Mouse (Mus musculus) mouse embryonic stem cell (cell line): ENCODE measurements around the gene Slc26a3.

Source experiments
- in situ Hi-C, 2 experiments: fragments of 300-500 bp; cut with MboI; formaldehyde crosslinking; loops; 1 replicate in 1 of 2; 3 replicates in 1 of 2; pipeline ENCODE4 v1.14.3; 2019 to 2020; ENCODE audit warnings: low sequenced_read_pairs in 2 of 2, low pct_unique_long_range_greater_than_20kb in 1 of 2, mixed read lengths in 1 of 2; ENCODE audit not compliant: unreplicated experiment in 1 of 2

Gene Slc26a3

DNA sequence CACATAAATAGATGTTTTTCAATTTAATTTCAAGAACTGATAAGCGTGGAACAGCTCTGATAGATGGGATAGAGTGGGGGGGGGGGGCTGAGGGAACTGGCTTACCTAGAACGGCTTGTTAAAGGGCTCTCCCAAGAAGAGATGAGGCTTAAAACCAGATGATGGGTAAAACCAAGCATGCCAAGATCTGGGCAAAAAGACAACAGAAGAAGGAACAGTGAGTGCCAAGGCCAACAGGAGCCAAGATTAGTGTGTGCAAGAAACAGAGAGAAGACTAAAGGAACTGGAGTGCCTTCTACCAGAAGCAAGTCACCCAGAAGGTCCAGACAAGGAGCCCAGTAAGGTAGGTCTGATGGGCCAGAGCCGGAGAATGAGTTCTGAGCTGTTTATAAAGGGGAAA, at the start of gene Slc26a3:
Slc26a3 (plus strand) TSS at position 301 of the 400 bp plus-strand sequence.
- in situ Hi-C loops = no loop called here

DNA sequence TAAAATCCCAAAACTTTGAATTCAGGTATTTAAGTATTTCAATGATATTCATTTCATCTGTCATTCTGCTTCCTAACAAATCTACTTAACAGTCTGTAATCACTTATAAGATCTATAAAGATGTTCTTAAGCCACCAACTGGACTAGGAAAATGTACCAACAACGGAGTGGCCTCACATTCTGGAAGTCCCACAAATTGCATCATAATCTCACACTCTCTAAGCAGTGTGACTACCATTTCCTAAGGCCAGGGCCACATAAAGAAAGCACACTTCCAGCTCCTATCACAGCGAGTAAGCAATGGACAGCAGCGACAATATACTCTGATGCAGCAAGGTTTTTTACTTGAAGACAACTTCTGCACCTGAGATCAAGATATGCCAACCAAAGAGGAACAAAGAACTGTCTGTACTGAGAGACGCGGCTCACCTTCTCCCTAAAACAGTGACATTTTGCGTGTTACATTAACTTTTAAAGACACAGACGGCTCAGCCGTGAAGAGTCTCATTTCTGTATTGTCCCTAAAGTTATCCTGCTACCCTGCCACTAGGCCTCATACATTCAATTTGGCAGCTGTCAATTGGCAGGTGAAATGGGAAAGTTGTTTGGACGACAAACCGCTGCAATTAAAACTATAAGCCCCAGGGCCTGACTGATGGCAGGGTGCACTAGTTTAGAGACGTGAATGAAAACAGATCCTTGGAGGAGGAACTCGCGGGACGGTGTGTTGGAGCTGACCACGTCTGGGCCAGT, 40.3 kb upstream of the Slc26a3 start:
- in situ Hi-C loops = no loop called here

DNA sequence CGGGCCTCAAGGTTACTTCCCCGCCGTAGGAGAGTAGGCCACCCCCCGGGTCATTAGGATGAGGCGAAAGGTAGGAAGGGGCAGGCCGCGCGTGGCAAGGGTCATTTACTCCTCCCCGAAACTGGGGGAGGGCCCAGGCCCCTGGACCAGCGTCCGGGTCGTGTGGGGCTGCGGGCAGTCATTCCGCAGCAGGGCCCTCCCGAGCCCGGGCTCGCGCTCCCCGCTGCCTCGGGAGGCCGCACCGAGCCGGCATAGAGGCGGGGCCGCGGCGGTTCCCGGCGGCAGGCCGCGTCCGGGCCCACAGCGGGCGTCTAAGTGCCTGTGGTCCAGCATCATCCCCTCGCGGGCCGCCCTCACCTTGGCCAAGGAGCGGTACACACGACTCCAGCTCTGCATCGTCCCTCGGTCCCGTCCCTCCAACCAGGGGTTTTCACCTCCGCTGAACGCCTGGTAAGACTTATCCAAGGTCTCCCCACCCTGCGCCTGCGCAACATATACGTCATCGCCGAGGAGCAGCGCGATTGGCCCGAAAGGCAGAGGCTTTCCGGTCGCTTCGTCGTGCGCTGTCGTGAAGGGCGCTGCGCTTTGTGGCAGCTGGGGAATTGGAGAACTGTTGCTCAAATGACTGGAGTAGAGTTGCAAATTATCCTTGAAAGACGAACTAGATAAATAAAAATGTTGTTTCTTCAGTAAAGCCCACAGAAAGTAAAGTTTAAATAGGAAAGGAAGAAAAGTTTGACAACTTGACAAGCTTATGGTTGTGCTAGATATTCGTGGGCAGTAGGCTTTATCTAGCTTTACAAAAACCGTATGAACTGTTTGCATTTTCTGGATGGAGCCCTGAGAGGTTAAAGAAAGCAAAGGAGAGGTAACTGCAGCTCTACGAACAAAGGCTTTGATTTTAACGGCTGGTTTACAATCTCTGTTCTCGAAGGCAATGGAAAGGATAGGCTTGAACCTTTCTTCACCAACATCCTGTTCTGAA, 39.4 kb upstream of the Slc26a3 start, which contains the start of gene Dld:
Dld (minus strand) TSS at position 510 of the 985 bp plus-strand sequence.
- in situ Hi-C loops = no loop called here

DNA sequence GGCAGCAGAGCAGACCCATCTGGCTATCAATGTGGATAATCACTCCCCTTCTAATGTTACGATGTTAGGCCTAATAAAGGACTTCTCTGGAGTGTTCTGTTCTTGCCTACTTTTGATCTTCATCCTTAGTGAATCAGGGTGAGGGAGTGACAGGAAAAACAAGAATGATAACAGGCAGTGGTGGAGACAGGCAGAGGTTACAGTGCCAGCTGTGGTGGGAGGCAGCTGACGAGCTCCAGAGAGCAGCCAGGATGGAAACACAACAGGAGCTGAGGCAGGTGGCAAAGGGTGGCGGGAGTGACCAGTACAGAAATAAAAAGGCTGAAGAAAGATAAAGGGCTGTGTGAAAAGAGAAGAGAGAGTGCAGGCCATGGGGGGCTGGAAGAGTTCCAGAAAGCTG, 24.2 kb upstream of the Slc26a3 start:
- in situ Hi-C loops = no loop called here

DNA sequence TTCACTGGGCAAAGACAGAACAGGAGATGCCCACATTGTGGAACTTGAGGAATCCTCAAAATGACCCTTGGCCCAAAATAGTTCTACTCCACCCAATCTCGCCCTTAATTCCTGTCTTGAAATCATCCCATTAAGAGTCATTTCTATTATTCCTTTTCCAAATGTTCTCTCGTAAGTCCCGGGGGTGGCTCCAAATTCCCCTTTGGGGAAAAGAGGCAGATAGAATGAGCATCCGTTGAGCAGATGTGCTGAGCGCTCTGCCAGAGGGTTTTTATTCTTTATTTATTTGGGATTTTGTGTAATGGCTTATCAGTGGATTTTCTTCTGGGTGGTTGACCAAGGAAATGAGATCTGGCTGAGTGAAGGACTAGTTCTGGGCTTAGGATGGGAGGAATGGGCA, 22.9 kb upstream of the Slc26a3 start:
- in situ Hi-C loops = no loop called here

DNA sequence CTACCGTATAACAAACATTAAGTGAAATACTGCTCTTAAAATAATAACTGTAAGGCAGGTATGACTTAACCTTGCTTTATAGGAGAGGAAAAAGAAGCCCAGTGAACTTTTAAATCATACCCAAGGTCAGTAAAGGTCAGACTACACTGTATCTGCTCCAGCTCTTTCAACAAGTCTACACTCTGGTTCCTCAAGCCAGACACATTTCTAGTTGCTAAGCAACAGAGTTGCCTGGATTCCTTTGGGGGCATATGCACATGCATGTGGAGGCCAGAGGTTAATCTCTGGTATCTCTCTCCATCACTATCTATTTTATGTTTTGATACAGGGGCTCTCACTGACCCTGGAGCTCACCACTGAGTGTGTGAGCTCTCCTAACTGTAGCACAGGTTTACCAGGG, 21.6 kb upstream of the Slc26a3 start:
- in situ Hi-C loops = no loop called here

DNA sequence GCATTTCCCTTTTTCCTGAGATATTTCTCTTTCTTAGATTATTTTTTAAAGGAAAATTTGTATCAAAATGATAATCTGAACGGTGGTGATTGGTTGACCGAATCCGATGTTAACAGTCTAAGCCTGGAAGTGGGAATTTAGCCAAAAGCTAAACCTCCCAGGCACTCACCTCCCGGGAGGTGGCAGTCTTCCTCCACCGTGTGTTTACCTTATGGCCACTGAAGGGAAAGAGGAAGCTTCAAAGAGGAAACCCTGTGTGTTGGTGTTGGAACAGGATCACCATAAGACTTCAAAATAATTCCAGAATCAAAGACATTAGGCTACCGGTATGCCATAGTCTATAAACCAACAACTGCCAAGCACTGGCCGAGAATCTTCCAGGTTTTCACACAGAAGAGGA, 21.0 kb upstream of the Slc26a3 start:
- in situ Hi-C loops = no loop called here

DNA sequence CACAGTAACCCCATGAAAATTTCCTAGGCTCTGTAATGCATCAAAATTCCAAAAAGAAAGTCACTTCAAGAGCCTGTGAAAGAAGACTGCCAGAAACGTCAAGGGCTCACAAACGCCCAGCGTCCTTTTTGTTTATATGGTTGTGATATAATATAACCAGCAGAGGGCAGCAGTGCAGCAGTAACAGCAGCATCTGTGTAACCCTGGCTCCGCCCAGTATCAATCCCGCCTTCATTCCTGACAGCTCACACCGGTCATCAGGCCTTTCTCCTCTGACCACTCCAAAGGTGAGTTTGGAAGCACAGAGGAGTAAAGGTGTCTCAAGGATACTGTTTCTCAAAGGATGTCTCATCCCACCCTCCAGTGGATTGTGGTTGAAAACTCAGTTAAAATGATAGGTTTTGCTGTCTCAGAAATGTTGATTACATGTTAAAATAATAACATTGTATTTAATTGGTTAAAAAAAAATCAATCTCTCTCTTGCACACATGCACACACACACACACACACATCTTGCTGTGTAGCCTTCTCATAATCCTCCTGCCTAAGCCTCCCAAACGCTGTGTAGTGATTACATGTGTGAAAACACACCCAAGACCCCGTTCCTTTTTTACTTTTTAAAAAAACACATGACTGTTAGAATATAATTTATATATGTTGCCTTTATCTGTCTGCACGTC, 15.9 kb upstream of the Slc26a3 start:
- in situ Hi-C loops = no loop called here

DNA sequence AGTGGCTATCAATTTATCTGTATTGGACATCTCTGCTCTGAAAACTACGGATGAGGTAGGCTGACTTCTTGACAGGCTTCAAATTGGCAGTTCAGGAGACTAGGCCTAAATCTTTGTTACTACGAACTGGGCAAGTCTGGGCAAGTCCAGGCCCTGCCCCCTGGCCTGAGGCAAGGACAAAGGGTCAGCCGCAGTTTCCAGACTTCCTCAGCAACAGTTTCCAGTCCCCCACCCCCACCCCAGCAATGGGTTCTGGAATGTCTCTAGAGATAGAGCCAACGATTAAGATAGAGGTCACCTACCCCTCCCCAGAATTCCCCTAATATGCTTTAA, 15.4 kb upstream of the Slc26a3 start:
- in situ Hi-C loops = no loop called here

DNA sequence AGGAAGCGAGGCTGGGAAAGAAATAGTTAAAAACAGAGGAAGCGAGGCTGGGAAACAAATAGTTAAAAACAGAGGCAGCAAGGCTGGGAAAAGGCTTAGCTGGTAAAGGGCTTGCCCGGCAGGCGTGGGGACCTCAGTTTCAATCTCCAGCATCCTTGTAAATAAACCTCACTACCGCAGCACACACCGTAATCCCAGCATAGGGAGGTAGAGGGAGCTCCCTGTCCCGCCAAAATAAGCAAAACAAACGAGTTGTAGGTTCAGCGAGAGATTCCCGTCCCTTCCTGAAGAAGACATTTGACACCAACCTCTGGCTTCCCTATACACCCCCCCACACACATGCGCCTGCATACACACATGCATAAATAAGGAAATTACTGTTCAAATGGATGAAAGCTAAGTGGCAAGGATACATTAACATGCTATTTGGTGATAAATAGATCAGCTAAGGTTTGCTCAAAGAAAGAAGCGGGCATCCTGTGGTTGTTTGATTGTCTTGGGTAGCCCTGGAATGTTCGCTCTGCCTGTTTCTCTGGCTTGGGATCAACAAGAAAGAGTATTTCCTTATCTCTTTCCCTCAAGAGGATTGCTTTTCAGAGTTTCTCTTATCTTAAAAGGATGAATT, 14.2 kb upstream of the Slc26a3 start:
- in situ Hi-C loops = no loop called here

DNA sequence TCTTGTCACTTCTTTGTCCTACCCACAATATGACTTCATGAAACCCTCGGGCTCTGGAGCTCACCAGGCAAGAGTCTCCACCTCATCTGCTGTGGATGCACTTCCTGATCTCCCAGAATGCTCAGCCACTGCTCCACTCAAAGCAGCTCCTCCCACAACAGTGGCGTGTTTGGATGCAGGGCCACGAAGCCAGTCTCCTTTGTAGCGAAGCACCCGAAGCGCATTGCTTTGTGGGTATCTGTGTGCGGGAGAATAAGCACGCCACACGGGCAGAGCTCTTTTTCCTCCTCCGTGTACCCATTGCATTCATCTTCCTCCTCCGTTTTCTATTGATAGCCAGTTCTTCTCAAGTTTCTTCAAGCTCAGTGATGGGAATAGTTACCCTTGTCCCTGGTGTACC, 13.4 kb upstream of the Slc26a3 start:
- in situ Hi-C loops = no loop called here

DNA sequence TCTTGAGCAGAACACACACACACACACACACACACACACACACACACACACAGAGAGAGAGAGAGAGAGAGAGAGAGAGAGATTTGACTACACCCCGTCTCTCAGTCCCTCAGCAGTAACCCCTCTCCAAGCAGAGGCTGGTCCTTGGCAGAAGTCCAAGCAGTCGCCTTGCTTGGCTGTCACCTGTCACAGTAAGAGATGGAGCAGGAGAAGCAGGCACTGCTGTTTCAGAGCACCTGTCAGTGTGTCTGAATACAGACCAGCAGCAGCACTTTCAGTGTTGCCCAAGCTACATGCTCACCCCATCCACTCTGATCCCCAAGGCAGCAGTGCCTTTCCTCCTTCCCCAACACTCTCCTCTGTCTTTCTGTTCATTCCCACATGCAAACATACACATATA, 9.8 kb upstream of the Slc26a3 start:
- in situ Hi-C loops = no loop called here

DNA sequence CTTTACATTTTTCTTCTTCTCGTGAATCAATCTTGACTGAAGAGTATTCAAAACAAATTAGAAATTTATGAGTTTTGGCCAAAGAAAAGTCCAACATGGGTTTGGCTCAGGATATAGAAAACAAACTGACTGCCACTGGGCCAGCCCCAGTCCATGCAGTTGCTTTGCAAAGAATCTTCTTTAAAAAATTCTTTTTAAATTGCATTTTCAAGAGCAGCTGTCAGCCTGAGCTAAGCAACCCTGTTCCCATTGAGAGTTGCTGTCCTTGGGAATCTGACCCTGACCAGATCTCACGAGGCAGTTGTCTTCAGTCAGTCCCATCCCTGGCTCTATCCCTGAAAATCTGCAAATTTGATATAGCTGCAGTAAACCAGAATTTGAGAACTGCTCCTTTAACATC, 8.2 kb upstream of the Slc26a3 start:
- in situ Hi-C loops = no loop called here

DNA sequence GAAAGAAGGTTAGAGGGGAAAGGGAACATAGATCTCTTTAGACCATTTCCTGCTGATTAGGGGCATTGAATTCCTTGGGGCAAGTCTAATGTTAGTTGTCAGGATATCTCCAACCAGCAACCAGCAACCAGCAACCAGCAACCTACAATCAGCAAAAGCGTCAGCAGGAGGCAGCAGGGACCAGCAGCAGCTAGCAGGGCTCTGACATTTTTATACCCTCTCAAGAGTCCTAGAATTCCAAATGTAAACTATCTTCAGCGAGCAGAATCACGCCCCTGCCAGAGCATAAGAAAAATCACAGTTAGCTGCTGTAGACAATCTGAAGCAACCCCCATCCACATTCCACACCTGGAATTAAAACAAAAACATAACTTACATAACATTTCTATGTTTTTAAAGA, 3.4 kb upstream of the Slc26a3 start:
- in situ Hi-C loops = no loop called here

DNA sequence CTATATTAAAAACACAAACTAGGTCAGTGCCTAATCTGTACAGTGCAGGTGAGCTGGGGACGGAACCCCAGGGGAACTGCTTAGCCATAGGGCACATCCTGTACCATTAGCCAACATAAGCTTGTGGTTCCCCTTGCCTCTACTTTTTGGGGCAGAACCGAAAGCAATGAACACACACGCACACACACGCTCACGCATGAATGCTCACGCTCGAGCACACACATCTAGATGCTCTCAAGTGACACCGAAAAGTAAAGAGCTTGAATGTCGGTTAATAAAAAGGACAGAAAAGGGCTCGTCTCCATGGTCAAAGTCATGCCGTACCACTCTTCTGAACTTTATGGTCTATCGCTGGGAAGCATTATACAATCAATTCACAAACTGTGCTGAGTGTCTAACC, 1.0 kb downstream of the Slc26a3 start:
- in situ Hi-C loops = no loop called here

DNA sequence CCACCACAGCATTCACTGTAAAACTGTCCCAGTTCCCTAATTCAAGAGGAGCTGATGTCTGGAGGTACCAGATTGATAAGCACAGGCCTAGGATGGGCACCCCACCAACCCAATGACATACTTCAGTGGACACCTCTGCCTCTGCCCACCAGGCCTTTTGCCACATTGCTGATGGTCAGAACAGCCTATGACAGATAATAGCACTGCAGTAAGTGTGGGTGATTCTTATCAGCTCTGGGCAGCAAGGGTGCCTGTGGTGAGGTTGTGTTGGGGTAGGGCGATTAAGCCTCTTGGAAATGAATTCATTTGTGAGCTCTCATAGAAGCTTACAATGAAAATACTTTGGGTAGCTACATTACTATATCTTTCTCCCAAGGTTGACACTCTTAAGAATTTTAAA, 5.2 kb downstream of the Slc26a3 start:
- in situ Hi-C loops = no loop called here

DNA sequence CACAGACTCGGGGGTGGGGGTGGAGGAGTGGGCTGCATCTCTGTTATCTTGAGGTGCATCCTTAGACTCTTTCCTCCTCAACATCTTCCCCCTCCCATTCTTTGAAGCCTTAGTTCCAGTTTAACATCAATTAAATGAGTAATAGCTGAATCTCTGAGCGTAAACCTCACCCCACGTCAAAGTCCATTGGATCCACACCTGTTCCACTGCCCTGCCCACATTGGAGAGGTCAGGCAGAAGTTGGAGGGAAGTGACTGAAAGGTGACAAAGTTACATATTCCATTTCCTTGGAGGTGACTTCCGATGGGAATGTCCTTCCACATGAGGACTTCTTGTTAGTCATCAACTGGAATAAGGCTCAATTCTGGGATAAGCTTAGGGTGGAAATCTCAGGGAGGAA, 7.0 kb downstream of the Slc26a3 start:
- in situ Hi-C loops = no loop called here

DNA sequence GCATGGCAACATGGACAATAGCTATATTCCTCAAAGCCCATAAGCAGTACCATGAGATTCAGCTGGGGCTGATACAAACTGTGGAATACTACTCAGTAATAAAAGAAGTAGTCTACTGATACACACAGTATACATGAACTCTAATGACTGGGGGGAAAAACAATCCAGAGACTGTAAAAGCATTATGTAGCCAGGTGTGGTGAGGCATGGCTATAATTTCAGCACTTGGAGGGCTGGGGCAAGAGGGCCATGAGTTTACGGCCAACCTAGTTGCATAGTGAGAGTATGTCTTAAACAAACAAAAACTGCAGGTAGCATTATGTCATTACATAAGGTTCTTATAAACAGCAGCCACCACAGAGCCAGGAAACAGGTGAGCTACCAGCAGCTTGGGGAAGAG, 10.2 kb downstream of the Slc26a3 start:
- in situ Hi-C loops = no loop called here

DNA sequence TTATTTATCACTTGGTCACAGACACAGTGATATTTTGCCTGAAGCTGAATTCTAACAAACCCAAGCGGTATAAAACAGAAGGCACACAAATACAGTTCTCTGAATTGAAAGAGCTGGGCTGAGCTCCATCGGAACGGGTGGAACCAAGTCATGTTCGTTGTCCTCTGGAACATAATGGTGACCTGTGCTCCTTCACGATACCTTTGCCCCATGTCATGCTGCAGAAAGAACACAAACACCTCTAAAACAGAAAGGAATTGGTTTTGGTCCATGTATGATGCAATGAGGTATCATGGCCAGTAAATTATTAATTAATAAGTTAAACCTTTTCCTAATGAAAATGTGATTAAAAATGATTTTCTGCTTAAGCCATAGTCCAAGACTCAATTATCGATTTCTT, 11.3 kb downstream of the Slc26a3 start:
- in situ Hi-C loops = no loop called here
